Mouse (Mus musculus): Measurements from ENCODE around the gene Clip1.

Gene Clip1

GRCm38 (mm10) chr5:123670800-123671472 lies 13.5 kb downstream of the Clip1 start:
- DNase-seq (ENCODE audit: low spot score in 2 of 2): no peak

DNA sequence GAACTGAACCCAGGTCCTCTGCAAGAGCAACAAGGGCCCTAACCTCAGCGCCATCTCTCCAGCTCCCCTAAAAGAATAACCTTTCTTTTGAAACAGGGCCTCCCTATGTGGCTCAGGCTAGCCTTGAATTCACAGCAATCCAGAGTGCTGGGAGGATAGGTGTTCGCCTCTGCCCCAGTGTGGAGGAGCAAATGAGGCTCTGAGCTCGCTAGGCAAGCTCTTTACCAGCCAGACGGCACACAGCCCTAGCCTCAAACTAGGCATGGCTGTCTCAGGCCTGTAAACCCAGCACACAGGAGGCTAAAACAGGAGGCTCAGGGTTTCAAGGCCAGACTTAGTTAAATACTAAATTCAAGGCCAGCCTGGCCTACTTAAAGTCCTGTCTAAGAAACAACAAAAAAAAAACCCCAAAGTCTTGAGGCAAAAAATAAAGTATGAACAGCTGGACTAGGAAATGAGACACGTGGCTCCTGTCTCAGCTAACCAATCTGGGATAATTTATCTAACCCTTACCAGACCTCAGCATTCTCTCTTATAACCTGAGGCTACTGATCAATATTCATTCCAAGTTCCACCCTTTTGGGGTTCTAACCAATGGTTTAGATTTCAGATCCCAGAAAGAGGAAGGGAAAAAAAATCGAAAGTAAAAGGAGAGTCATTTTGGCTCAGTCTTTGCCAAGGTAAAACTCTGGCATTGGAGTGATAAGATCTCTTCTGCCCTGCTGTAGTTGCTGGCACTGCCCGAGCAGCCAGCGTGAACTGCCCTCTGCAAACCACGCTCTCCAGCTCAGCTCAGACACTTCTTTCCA lies 14.2 kb downstream of the Clip1 start:
- DNase-seq (ENCODE audit: low spot score in 2 of 2): no peak

DNA sequence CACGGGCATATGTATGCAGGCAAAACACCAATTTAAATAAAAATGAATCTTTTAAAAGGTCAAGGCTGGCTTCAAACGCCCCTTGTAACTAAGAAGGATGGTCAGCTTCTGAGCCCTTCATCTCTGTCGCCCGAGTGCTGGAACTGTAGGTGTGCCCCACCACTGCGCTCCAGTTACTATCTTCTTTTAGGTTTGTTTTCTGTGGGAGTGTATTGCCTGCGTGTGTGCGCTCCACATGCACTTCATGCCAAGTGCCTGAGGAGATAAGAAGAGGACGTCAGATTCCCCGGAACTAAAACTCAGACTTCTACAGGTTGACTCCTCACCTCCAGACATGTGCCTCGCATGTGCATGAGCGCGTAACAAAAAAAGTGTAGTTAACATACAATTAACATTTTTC lies 16.5 kb downstream of the Clip1 start:
- no peak for DNase-seq (ENCODE audit: low spot score in 2 of 2)

DNA sequence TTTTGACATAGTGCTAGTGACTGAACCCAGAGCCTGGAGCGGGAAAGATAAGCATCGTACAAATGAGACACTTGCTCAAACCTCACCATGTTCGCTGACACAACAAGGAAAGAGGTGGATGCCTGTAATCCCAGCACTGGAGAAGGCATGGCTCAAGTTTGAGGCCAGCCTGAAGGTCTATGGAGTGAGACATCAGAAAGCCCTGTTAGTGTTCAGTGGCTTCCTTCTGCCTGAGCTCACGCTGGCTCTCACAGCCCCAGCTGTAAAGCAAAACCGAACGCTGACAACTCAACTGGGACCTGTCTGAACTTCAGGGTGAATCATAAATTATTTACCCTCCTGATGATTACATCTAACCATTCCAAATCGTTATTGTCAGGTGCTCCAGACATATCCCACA lies 18.5 kb downstream of the Clip1 start:
- no peak for DNase-seq (ENCODE audit: low spot score in 2 of 2)

- DNase-seq (ENCODE audit: low spot score in 2 of 2): no peak
Observed at GRCm38 (mm10) chr5:123664329-123664728, 20.1 kb downstream of the Clip1 start.

GRCm38 (mm10) chr5:123662059-123662458 lies 22.4 kb downstream of the Clip1 start:
- no peak for DNase-seq (ENCODE audit: low spot score in 2 of 2)

DNA sequence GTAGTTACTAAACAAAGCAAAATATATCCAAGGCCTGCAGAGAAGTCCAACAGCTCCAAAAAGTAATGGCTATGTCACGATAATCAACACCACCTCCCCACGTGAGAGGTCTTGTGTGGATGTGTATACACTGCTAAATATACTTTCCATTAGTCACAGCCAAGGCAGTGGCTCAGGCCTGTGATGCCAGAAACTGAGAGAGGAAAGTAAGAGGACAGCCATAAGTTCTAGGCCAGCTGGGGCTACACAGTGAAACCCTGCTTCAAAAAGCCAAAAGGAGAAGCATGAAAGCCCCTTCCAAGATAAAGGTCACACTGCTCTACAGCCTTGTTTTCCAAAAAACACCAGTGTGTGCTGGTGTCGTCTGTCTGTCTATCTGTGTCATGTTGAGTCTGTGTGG lies 22.8 kb downstream of the Clip1 start:
- DNase-seq (ENCODE audit: low spot score in 2 of 2): no peak

- DNase-seq (ENCODE audit: low spot score in 2 of 2): no peak
Observed at GRCm38 (mm10) chr5:123657651-123658050, 26.8 kb downstream of the Clip1 start.

- no peak for DNase-seq (ENCODE audit: low spot score in 2 of 2)
Observed at GRCm38 (mm10) chr5:123654937-123655336, 29.5 kb downstream of the Clip1 start.

DNA sequence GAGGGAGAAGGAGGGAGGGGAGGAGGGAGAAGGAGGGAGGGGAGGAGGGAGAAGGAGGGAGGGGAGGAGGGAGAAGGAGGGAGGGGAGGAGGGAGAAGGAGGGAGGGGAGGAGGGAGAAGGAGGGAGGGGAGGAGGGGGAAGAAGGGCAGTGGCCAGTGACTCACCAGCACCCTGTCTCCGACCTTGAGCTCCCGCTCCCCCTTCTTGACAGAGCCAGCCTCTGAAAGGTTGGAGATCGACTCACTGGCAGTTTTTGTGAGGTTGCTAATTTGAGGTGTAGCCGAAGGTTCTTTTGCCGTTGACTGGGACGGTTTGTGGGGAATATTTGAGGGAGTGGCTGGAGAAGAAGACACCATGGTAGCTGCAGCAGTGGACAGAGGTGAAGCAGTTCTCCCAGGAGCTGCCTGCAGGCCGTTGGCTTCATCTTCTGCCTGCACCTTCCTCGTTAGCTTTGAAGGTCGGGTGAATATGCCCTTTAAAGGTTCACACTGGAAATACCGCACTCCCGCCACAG lies 31.1 kb downstream of the Clip1 start:
- DNase-seq (ENCODE audit: low spot score in 2 of 2): no peak

DNA sequence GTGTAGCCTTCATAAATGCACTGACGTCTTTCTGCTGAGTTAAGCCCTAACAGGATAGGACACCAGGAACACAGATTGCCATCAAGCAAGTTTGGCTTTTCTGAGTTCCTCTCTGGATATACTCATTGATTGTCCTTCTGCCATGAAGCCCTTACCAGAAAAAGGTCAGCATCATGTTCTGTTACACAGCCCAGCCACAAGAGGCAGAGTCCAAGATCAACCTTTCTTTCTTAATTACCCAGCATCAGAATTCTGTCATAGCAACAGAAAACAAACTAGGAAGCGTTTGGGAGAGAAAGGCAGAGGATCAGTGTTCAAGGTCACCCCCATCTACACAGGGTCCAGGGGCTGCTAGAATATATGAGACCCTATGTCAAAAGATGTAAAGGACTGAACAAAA lies 33.6 kb downstream of the Clip1 start:
- no peak for DNase-seq (ENCODE audit: low spot score in 2 of 2)

GRCm38 (mm10) chr5:123642401-123642800 lies 42.0 kb downstream of the Clip1 start:
- no peak for DNase-seq (ENCODE audit: low spot score in 2 of 2)

DNA sequence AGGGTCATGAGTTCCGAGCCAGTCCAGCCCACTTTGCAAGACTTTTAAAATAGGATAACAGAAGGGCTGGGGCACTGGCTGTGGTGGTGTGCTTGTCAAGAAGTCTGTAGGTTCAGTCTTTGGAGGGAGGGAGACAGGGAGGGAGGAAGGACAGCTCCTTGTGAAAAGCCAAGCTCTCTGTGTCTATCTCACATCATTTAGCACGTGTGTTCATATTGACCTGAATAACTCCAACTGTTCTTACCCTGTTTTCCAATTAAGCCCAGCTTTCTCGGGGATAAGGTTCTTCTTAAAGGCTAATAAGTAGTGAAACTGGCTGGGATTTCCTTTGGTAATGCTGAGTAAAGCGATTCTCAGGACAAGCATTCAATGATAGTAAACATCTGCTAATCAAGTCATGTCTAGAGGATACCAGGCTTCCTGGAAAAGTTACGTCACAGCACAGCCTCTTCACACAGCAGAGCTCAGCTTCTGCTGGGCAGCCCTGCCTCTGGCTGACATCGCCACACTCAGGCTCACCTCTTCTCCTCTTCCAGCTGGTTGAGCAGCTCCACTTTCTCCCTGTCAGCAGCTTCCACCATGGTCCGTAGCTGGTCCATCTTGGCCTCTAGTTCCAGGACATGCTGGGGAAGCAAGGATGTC lies 43.0 kb downstream of the Clip1 start:
- no peak for DNase-seq (ENCODE audit: low spot score in 2 of 2)

DNA sequence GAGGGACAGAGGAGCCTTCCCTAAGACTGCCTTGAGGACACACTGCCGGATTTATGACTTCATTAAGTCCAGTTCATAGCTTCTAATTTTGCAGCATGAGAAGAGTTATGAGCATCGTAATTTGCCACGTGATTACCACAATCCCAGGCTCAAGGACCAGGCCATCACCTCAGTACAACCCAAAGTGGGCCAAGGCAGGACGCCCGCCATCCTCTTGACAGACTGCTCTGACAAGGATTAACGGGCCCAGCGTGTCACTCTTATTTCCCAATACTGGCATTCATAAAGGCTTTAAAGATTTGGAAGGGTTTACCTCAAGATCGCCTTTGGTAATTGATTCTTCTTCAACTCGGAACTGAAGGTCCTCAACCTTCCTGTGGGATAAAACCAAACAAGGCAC lies 44.2 kb downstream of the Clip1 start:
- DNase-seq (ENCODE audit: low spot score in 2 of 2): no peak

DNA sequence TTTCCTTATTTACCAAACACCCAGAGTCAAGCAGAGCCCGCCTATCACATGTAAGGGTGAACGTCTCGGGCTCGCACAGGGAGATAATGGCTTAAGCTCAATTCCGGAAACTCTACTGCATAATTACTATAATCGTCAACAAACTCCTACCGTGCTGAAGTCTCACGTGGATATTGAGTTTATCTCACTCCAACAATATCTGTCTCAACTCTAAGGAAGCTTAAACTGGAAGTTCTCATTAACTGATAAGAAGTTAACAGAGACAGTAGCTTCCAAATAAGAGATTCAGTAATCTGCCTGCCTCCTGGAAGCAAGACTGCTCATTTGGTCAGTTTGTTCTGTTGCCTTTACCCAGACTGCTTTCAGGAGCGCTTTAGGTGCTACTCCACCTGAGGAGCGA lies 53.2 kb downstream of the Clip1 start:
- DNase-seq (ENCODE audit: low spot score in 2 of 2): no peak

- peak in 1 of 2 experiments; percentile 47 for DNase-seq (ENCODE audit: low spot score in 2 of 2)
Observed at GRCm38 (mm10) chr5:123626631-123627030, 57.8 kb downstream of the Clip1 start.

- DNase-seq (ENCODE audit: low spot score in 2 of 2): no peak
Observed at GRCm38 (mm10) chr5:123622421-123622820, 62.0 kb downstream of the Clip1 start.

- no peak for DNase-seq (ENCODE audit: low spot score in 2 of 2)
Observed at GRCm38 (mm10) chr5:123618558-123618957, 65.9 kb downstream of the Clip1 start.

- no peak for DNase-seq (ENCODE audit: low spot score in 2 of 2)
Observed at GRCm38 (mm10) chr5:123614246-123614645, 70.2 kb downstream of the Clip1 start.

DNA sequence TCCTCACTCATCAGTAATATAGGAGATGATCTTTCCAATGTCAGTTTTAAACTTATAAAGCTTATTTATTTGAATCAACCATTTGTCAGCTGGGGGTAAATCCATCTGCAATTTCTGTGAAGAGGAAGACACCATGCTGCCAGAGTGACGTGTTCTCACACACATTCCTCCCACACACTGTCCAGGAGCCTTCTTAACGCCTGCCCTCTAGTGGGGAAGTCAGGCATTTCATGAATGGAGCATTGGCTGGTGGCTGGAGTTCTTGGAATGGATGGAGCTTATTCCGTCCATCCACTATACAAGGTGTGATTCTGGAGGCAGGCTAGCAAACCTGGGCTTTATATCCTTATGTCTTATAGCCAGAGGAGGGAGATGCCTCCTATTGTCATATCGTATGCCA lies 74.6 kb downstream of the Clip1 start:
- DNase-seq (ENCODE audit: low spot score in 2 of 2): peak in 1 of 2 experiments; percentile 58

DNA sequence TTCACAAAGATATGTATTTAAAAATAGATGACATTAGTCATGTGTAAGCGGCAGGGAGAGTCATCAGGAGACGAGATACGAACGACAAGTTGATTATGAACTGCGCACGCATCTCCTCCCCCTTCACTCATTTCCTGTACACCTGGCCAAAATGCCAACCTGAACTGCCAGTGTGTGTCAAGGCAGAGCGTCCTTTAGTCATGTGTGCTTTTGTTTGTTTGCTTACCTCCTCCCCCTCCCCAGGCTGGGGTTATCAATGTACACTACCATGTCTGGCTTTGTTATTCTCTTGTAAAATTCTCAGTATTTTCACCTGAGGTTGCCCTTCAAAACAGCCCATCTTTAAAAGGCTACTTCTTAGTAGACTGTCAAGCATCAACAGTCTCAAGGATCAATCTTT lies 75.0 kb downstream of the Clip1 start:
- DNase-seq (ENCODE audit: low spot score in 2 of 2): no peak

DNA sequence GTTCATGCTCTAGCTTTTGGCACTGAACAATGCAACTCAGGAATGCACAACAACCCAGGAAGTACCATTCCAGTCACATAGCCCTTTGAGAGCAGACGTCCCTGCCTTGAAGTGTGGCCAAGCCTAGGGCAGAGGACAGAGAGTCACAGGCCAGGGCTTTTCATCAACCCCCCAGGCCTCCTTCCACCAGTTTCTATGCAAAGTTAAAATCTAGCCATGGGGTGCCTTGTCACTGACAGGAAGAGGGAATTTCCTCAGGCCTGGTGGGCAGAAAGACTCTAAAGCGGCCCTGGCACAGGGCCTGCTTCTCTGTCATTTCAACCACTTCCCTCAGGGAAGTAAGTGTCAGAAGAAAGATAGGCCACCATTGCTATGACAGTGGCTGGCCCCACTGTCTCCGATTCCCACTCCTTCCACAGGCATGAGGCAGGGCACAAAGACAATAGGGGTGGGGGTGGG lies 77.2 kb downstream of the Clip1 start:
- no peak for DNase-seq (ENCODE audit: low spot score in 2 of 2)

DNA sequence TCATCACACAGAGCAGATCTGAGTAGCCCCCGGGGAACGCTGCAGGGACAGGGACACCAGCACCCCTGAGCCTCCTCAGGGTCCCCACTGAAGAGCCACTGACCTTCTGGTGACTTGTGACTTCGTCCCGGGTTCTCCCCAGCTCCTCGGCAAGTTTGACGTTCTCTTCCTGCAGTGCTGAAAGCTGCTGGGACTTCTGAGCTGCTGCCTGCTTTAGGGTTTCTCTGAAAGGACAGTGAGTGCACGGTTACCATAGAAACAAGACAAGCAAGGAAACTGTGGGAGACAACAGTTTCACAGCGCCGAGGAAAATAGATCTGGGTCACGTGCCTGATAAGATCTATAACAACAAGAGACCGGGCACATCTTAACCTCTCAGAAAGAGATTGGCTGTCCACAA lies 80.9 kb downstream of the Clip1 start:
- DNase-seq (ENCODE audit: low spot score in 2 of 2): no peak

Data from spleen, postnatal 14 days (tissue).